Mouse (Mus musculus) kidney, postnatal 25 days (tissue): ENCODE measurements at regions not wholly inside any gene's neighbourhood (a gene's known extent, or its start where the extent isn't known, plus 50 kb on each side); places are given as distances from the start of the nearest gene placed in this dataset.
A peak's percentile ranks its signal among the peaks of the same experiment; 100 is the strongest.

Source experiments
- DNase-seq, 2 experiments: peaks; one replicate each; pipeline ENCODE4 v3.0.0; 2021; ENCODE audit warnings: mixed read lengths in 2 of 2

GRCm38 (mm10) chr8:26447886-26448640 lies 328.7 kb downstream of the Gm45692 start:
- no peak for DNase-seq

GRCm38 (mm10) chr8:26449291-26449690 lies 330.0 kb downstream of the Gm45692 start:
- DNase-seq = no peak

GRCm38 (mm10) chr8:26450543-26450942 lies 331.2 kb downstream of the Gm45692 start:
- no peak for DNase-seq

- DNase-seq = no peak
Observed at GRCm38 (mm10) chr8:26452976-26453573, 333.7 kb downstream of the Gm45692 start.

- DNase-seq = no peak
Observed at GRCm38 (mm10) chr8:26465346-26465745, 346.0 kb downstream of the Gm45692 start.

GRCm38 (mm10) chr8:26468441-26468840 lies 349.1 kb downstream of the Gm45692 start:
- DNase-seq = no peak

GRCm38 (mm10) chr8:26469705-26470104 lies 350.4 kb downstream of the Gm45692 start:
- no peak for DNase-seq

- DNase-seq = peak in 1 of 2 experiments; percentile 32
Observed at GRCm38 (mm10) chr8:26471811-26472550, 352.6 kb downstream of the Gm45692 start.

- no peak for DNase-seq
Observed at GRCm38 (mm10) chr8:26484749-26485148, 365.4 kb downstream of the Gm45692 start.

GRCm38 (mm10) chr8:26487866-26488265 lies 368.5 kb downstream of the Gm45692 start:
- DNase-seq = no peak

GRCm38 (mm10) chr8:26488590-26488989 lies 369.3 kb downstream of the Gm45692 start:
- DNase-seq = no peak

- no peak for DNase-seq
Observed at GRCm38 (mm10) chr8:26501196-26501813, 382.0 kb downstream of the Gm45692 start.

- no peak for DNase-seq
Observed at GRCm38 (mm10) chr8:26501814-26502572, 382.7 kb downstream of the Gm45692 start.

GRCm38 (mm10) chr8:26502772-26503171 lies 383.4 kb downstream of the Gm45692 start:
- no peak for DNase-seq

- no peak for DNase-seq
Observed at GRCm38 (mm10) chr8:26503918-26504317, 384.6 kb downstream of the Gm45692 start.

- DNase-seq = no peak
Observed at GRCm38 (mm10) chr8:26504319-26505035, 385.1 kb downstream of the Gm45692 start.

GRCm38 (mm10) chr8:26507611-26508070 lies 388.3 kb downstream of the Gm45692 start:
- DNase-seq = no peak

- no peak for DNase-seq
Observed at GRCm38 (mm10) chr8:26509254-26509653, 389.9 kb downstream of the Gm45692 start.

- DNase-seq = no peak
Observed at GRCm38 (mm10) chr8:26513001-26513400, 393.7 kb downstream of the Gm45692 start.

- no peak for DNase-seq
Observed at GRCm38 (mm10) chr8:26524237-26524636, 404.9 kb downstream of the Gm45692 start.

GRCm38 (mm10) chr8:26526474-26527185 lies 407.3 kb downstream of the Gm45692 start:
- DNase-seq = no peak
